Mouse (Mus musculus) kidney, adult 9 months (tissue): ENCODE results near the gene Dlg2.
"Not testable (repeated sequence)": the region's sequence is repeated elsewhere in the genome, so short reads cannot be mapped to it uniquely, and the experiment has no call there.

ENCODE experiments used
- DNase-seq: peaks from one replicate; pipeline ENCODE4 v3.0.0; 2022

Gene Dlg2

GRCm38 (mm10) chr7:90876796-90877195 lies 400.3 kb downstream of the Dlg2 start:
- not testable (repeated sequence) for DNase-seq

- no peak for DNase-seq
Observed at GRCm38 (mm10) chr7:90882740-90883139, 406.3 kb downstream of the Dlg2 start.

- DNase-seq = no peak
Observed at GRCm38 (mm10) chr7:90886396-90887006, 410.0 kb downstream of the Dlg2 start.

GRCm38 (mm10) chr7:90887007-90887720 lies 410.7 kb downstream of the Dlg2 start:
- no peak for DNase-seq

- no peak for DNase-seq
Observed at GRCm38 (mm10) chr7:90927441-90927840, 451.0 kb downstream of the Dlg2 start.

- DNase-seq = no peak
Observed at GRCm38 (mm10) chr7:90940726-90941125, 464.3 kb downstream of the Dlg2 start.

GRCm38 (mm10) chr7:90947073-90947472 lies 470.6 kb downstream of the Dlg2 start:
- DNase-seq = no peak

- DNase-seq = no peak
Observed at GRCm38 (mm10) chr7:90949212-90949611, 472.7 kb downstream of the Dlg2 start.

GRCm38 (mm10) chr7:90977241-90977640 lies 500.8 kb downstream of the Dlg2 start:
- DNase-seq = no peak

- no peak for DNase-seq
Observed at GRCm38 (mm10) chr7:90982069-90982468, 505.6 kb downstream of the Dlg2 start.

GRCm38 (mm10) chr7:91010655-91011054 lies 534.2 kb downstream of the Dlg2 start:
- no peak for DNase-seq

- no peak for DNase-seq
Observed at GRCm38 (mm10) chr7:91044998-91045741, 568.7 kb downstream of the Dlg2 start.

- no peak for DNase-seq
Observed at GRCm38 (mm10) chr7:91045742-91046098, 569.2 kb downstream of the Dlg2 start.

- DNase-seq = no peak
Observed at GRCm38 (mm10) chr7:91063297-91064040, 587.0 kb downstream of the Dlg2 start.

- no peak for DNase-seq
Observed at GRCm38 (mm10) chr7:91071751-91072707, 595.6 kb downstream of the Dlg2 start.

GRCm38 (mm10) chr7:91086071-91086470 lies 609.6 kb downstream of the Dlg2 start:
- DNase-seq = no peak

GRCm38 (mm10) chr7:91089211-91089930 lies 612.9 kb downstream of the Dlg2 start:
- DNase-seq = peak; percentile 7

GRCm38 (mm10) chr7:91090317-91090829 lies 613.9 kb downstream of the Dlg2 start:
- no peak for DNase-seq

GRCm38 (mm10) chr7:91090830-91091683 lies 614.6 kb downstream of the Dlg2 start:
- no peak for DNase-seq

GRCm38 (mm10) chr7:91096467-91096866 lies 620.0 kb downstream of the Dlg2 start:
- no peak for DNase-seq
